Mouse (Mus musculus) MEL (cell line): ENCODE data around the gene Dmtf1. TPM values are rescaled to one million over a fixed set of nuclear protein-coding genes. Genes with fewer than 3 reads are reported as not detected.

ENCODE experiments used
- DNase-seq: peaks from one replicate; pipeline ENCODE4 v3.0.0; 2011; ENCODE audit warnings: low read depth, low spot score
- H3K27ac ChIP-seq: 2 replicates; pipeline ENCODE4 v1.5.1; 2012; ENCODE audit warnings: low read depth, mild to moderate bottlenecking, control low read depth, low read length, moderate library complexity; ENCODE audit not compliant: control insufficient read depth
- H3K27me3 ChIP-seq, 2 experiments: fragments of 150-350 bp in 1 of 2; sonication (generic) in 1 of 2; 2 replicates each; pipeline ENCODE4 v1.6.1; 2012; ENCODE audit warnings: low read length in 2 of 2, mild to moderate bottlenecking in 2 of 2, improper control_type of control experiment in 1 of 2, moderate library complexity in 1 of 2; ENCODE audit not compliant: insufficient read depth in 2 of 2, control insufficient read depth in 1 of 2
- H3K36me3 ChIP-seq, 2 experiments: 2 replicates each; pipeline ENCODE4 v1.6.1; 2012 to 2014; ENCODE audit warnings: low read length in 2 of 2, improper control_type of control experiment in 1 of 2, inconsistent platforms in 1 of 2, mild to moderate bottlenecking in 1 of 2; ENCODE audit not compliant: insufficient read depth in 2 of 2, control insufficient read depth in 1 of 2
- H3K4me1 ChIP-seq, 2 experiments: fragments of 150-350 bp in 1 of 2; sonication (generic) in 1 of 2; 2 replicates each; pipeline ENCODE4 v1.6.1; 2012; ENCODE audit warnings: low read length in 2 of 2, improper control_type of control experiment in 1 of 2, mild to moderate bottlenecking in 1 of 2; ENCODE audit not compliant: insufficient read depth in 2 of 2, control insufficient read depth in 1 of 2
- H3K4me3 ChIP-seq, 2 experiments: fragments of 150-350 bp in 1 of 2; sonication (generic) in 1 of 2; 2 replicates each; pipeline ENCODE4 v1.5.1; 2012; ENCODE audit warnings: low read depth in 2 of 2, low read length in 2 of 2, mild to moderate bottlenecking in 2 of 2, moderate library complexity in 2 of 2, control low read depth in 1 of 2, improper control_type of control experiment in 1 of 2; ENCODE audit not compliant: control insufficient read depth in 1 of 2, insufficient read depth in 1 of 2
- H3K79me2 ChIP-seq: 2 replicates; pipeline ENCODE4 v1.6.1; 2012; ENCODE audit warnings: mild to moderate bottlenecking, low read length, moderate library complexity; ENCODE audit not compliant: control insufficient read depth, poor library complexity, insufficient read depth
- H3K9ac ChIP-seq: 2 replicates; pipeline ENCODE4 v1.6.1; 2012; ENCODE audit warnings: low read depth, mild to moderate bottlenecking, control low read depth, low read length, moderate library complexity; ENCODE audit not compliant: control insufficient read depth, poor library complexity, severe bottlenecking
- H3K9me3 ChIP-seq: fragments of 150-350 bp; sonication (generic); replicated peaks from 2 replicates; pipeline ENCODE4 v1.6.1; 2012; ENCODE audit warnings: mild to moderate bottlenecking, low read length, improper control_type of control experiment, moderate library complexity; ENCODE audit not compliant: insufficient read depth
- CHD1 ChIP-seq: IDR thresholded peaks from 2 replicates; pipeline ENCODE4 v1.6.1; 2012; ENCODE audit warnings: low read depth, mild to moderate bottlenecking, inconsistent platforms, low read length, improper control_type of control experiment
- CHD2 ChIP-seq: IDR thresholded peaks from 2 replicates; pipeline ENCODE4 v1.6.1; 2011; ENCODE audit warnings: low read length, improper control_type of control experiment
- E2F4 ChIP-seq: IDR thresholded peaks from 2 replicates; pipeline ENCODE4 v1.6.1; 2011; ENCODE audit warnings: low read depth, low read length, improper control_type of control experiment, borderline replicate concordance
- GABPA ChIP-seq: IDR thresholded peaks from 2 replicates; pipeline ENCODE4 v1.6.1; 2012; ENCODE audit warnings: low read depth, mild to moderate bottlenecking, inconsistent platforms, low read length, improper control_type of control experiment, moderate library complexity
- GATA1 ChIP-seq: IDR thresholded peaks from 2 replicates; pipeline ENCODE4 v1.6.1; 2011; ENCODE audit warnings: low read depth, low read length, improper control_type of control experiment
- KAT2A ChIP-seq: conservative IDR thresholded peaks from 2 replicates; pipeline ENCODE4 v1.6.1; 2012; ENCODE audit warnings: low read depth, low read length, improper control_type of control experiment, inconsistent platforms
- MAFK ChIP-seq: IDR thresholded peaks from 2 replicates; pipeline ENCODE4 v1.6.1; 2011; ENCODE audit warnings: low read depth, mild to moderate bottlenecking, low read length, improper control_type of control experiment, borderline replicate concordance
- NRF1 ChIP-seq: IDR thresholded peaks from 2 replicates; pipeline ENCODE4 v1.6.1; 2014; ENCODE audit warnings: low read depth, mild to moderate bottlenecking, inconsistent platforms, low read length, improper control_type of control experiment, moderate library complexity; ENCODE audit not compliant: poor library complexity, insufficient read depth, severe bottlenecking
- RAD21 ChIP-seq: IDR thresholded peaks from 2 replicates; pipeline ENCODE4 v1.6.1; 2011; ENCODE audit warnings: mild to moderate bottlenecking, low read depth, low read length, improper control_type of control experiment
- SIN3A ChIP-seq: IDR thresholded peaks from 2 replicates; pipeline ENCODE4 v1.6.1; 2012; ENCODE audit warnings: low read length, improper control_type of control experiment, inconsistent platforms
- TAL1 ChIP-seq: IDR thresholded peaks from 2 replicates; pipeline ENCODE4 v1.6.1; 2012; ENCODE audit warnings: mild to moderate bottlenecking, inconsistent platforms, low read length, moderate library complexity, mixed read lengths
- USF1 ChIP-seq: IDR thresholded peaks from 2 replicates; pipeline ENCODE4 v1.6.1; 2014; ENCODE audit warnings: low read depth, mild to moderate bottlenecking, inconsistent platforms, low read length, improper control_type of control experiment, moderate library complexity
- ZC3H11A ChIP-seq: IDR thresholded peaks from 2 replicates; pipeline ENCODE4 v1.6.1; 2012; ENCODE audit warnings: low read depth, mild to moderate bottlenecking, inconsistent platforms, low read length, improper control_type of control experiment
- ZNF384 ChIP-seq: IDR thresholded peaks from 2 replicates; pipeline ENCODE4 v1.6.1; 2012; ENCODE audit warnings: low read depth, mild to moderate bottlenecking, inconsistent platforms, low read length, improper control_type of control experiment
- polyA plus RNA-seq, 2 experiments: library from polyadenylated mRNA; stranded (reverse) in 1 of 2; unstranded in 1 of 2; fragments of >175 nt in 1 of 2; fragments of >200 nt in 1 of 2; gene quantifications; 2 replicates each; pipeline versions ENCODE4 v1.2.1 to v1.2.4; 2012; ENCODE audit warnings: low replicate concordance in 2 of 2, low read depth in 1 of 2; ENCODE audit not compliant: insufficient read length in 2 of 2, insufficient read depth in 1 of 2, missing spikeins in 1 of 2
- total RNA-seq: library from RNA; depleted of rRNA; stranded (reverse); fragments of 300-350 nt; gene quantifications from 2 replicates; pipeline ENCODE4 v1.2.3, GENCODE M21; 2012

Gene Dmtf1
- total and polyA plus RNA-seq, 3 experiments = 18.7 to 78.4 (median 22.0) TPM

DNA sequence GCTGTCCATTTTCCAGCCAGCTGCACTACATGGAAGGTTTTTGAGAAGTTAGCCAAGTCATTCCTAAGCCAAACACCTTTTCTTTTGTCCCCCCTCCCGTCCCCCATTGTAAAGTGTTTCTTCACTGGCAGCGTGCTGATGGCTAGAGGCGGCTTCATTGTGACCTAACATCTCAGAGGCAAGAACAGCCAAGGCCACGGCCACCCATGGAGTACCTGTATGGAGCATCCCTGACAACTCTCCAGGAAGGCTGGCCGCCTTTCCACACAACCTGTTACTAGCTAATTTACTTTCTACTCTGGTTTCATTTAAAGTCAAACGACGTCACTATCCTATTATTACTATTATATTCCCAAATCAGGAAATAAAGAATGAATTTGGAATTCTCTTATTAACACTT, 29.8 kb downstream of the Dmtf1 start:
- no peaks in the 10 kb centered on the region for H3K27me3 ChIP-seq
- H3K27ac ChIP-seq = no peak overlapping the region
- no peaks in the 10 kb centered on the region for H3K79me2 ChIP-seq
- no peaks in the 10 kb centered on the region; a peak in 1 of 4 replicates for H3K4me1 ChIP-seq
- no peak overlapping the region for H3K9ac ChIP-seq
- no peak for TF ChIP-seq ZC3H11A
- no peak for TF ChIP-seq USF1
- no peak for TF ChIP-seq GABPA
- no peak for TF ChIP-seq TAL1
- TF ChIP-seq NRF1 = no peak
- H3K36me3 ChIP-seq = peaks cover 0 to 18% of the 10 kb centered on the region in 2 experiments; a peak in 3 of 4 replicates
- H3K9me3 ChIP-seq = no peaks in the 10 kb centered on the region
- no peak overlapping the region for H3K4me3 ChIP-seq
- no peak for DNase-seq

- Histone ChIP-seq H3K4me1 (no peaks in the 10 kb centered on the region), H3K27me3 (no peaks in the 10 kb centered on the region), H3K9me3 (no peaks in the 10 kb centered on the region), H3K36me3 (peaks cover 2 to 20% of the 10 kb centered on the region in 2 experiments; a peak in 3 of 4 replicates), H3K4me3 (no peak overlapping the region), H3K79me2 (no peaks in the 10 kb centered on the region), H3K9ac (no peak overlapping the region), H3K27ac (no peak overlapping the region)
- TF ChIP-seq CHD2 = no peak
- DNase-seq = no peak
Observed at GRCm38 (mm10) chr5:9128566-9128965, 33.0 kb downstream of the Dmtf1 start.

- Histone ChIP-seq H3K27me3 (no peaks in the 10 kb centered on the region), H3K9ac (no peak overlapping the region), H3K36me3 (peaks cover 2 to 27% of the 10 kb centered on the region in 2 experiments; a peak in 3 of 4 replicates), H3K4me3 (no peak overlapping the region), H3K79me2 (no peaks in the 10 kb centered on the region), H3K27ac (no peak overlapping the region), H3K9me3 (no peaks in the 10 kb centered on the region), H3K4me1 (no peaks in the 10 kb centered on the region)
- no peak for DNase-seq
- TF ChIP-seq MAFK = no peak
Observed at GRCm38 (mm10) chr5:9124134-9124533, 37.4 kb downstream of the Dmtf1 start.

DNA sequence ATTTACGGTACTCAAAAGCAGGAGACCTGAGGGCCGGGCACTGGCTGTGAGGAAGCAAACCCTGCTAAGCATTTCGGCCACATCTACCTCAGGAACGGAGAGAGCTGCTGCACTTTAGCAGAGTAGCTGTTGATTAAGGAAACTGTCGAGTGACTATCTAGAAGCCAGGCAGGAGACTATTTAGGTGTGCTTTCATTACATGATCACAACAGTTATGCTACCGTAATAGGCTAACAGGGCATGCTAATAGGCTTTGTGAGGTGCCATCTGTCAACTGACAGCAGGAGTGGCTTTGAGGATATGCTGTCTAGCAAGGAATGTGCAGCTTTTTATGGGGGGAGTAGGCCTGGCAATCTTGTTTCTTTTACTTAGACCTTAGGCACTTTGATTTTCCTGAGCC, 47.4 kb downstream of the Dmtf1 start:
- no peaks in the 10 kb centered on the region for H3K79me2 ChIP-seq
- no peak overlapping the region for H3K27ac ChIP-seq
- DNase-seq = no peak
- no peak overlapping the region for H3K9ac ChIP-seq
- TF ChIP-seq CHD1 = no peak
- no peak for TF ChIP-seq ZNF384
- TF ChIP-seq KAT2A = no peak
- TF ChIP-seq GATA1 = no peak
- TF ChIP-seq SIN3A = no peak
- TF ChIP-seq RAD21 = no peak
- TF ChIP-seq E2F4 = no peak
- no peak for TF ChIP-seq USF1
- H3K9me3 ChIP-seq = no peaks in the 10 kb centered on the region
- H3K4me3 ChIP-seq = no peak overlapping the region
- no peaks in the 10 kb centered on the region for H3K4me1 ChIP-seq
- H3K27me3 ChIP-seq = no peaks in the 10 kb centered on the region
- H3K36me3 ChIP-seq = peaks cover 0 to 4% of the 10 kb centered on the region in 2 experiments; a peak in 2 of 4 replicates
